Mouse (Mus musculus): ENCODE measurements at regions not wholly inside any gene's neighbourhood (a gene's known extent, or its start where the extent isn't known, plus 50 kb on each side); places are given as distances from the start of the nearest gene placed in this dataset.

DNA sequence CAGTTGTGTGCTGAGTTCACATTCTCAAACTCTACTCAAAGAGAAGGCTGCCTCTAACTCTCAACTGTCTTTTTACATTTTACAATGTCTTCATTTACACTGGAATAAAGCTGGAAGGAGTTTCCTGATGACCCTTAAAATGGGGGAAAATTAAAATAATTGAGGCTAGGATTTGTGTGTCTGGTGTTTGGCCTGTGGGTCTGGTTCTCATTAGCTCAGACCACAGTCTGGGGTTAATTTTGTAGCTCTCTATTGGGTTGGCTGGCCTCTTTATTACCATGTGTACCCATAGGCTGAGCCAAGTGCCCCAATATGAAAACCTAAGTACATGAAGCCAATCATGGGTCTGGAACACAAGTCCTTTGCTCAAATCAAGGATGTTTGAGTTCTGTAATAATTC, 128.0 kb upstream of the Sox11 start:
- Histone ChIP-seq H3K79me3 (ENCODE audit: low read depth) (no peaks in the 10 kb centered on the region), H3K36me3 (ENCODE audit: control insufficient read depth, insufficient read depth) (no peaks in the 10 kb centered on the region), H3K27me3 (ENCODE audit: control insufficient read depth, insufficient read depth, insufficient read length) (no peaks in the 10 kb centered on the region), H3K79me2 (ENCODE audit: control insufficient read depth, insufficient read depth) (no peaks in the 10 kb centered on the region), H3K4me3 (ENCODE audit: insufficient read depth, poor library complexity, severe bottlenecking) (no peak overlapping the region), H3ac (ENCODE audit: control insufficient read depth, insufficient read length, low read depth) (no peak overlapping the region)
- no peak for TF ChIP-seq MYOD1 (IDR thresholded peaks at IDR 0.05; ENCODE audit: control insufficient read depth, insufficient read length, low read depth)
- TF ChIP-seq CEBPB (IDR thresholded peaks at IDR 0.05; ENCODE audit: low read depth), result no peak
- no peak for TF ChIP-seq MAX (IDR thresholded peaks at IDR 0.05)
- no peak for TF ChIP-seq CTCF (IDR thresholded peaks at IDR 0.05; ENCODE audit: control insufficient read depth, insufficient read depth, insufficient read length)
- TF ChIP-seq FOSL1 (IDR thresholded peaks at IDR 0.05; ENCODE audit: insufficient read depth, low read length, poor library complexity, severe bottlenecking), result no peak
- TF ChIP-seq MYOG (IDR thresholded peaks at IDR 0.05; ENCODE audit: control insufficient read depth, extremely low read depth, insufficient read length), result no peak
- no peak for TF ChIP-seq USF1 (IDR thresholded peaks at IDR 0.05; ENCODE audit: low read depth)

DNA sequence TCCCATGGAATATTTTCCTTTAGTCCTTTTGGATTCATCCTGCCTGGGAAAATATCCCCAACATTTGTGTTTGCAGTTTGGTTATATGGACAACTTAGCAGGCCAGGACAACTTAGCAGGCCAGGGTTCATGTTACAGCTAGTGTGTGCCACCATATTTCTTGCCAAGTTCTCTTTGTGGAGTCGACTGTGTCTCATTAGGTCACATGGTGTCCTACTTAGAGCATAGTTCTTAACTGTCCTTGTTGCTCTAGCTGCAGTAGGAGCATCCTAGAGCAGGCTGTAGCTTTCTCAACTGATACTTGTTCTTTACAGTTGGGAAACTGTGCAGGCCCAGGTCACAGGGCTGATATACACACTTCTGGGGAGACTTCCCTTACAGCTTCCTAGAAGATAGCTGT, 126.4 kb upstream of the Sox11 start:
- no peaks in the 10 kb centered on the region for H3K27me3 ChIP-seq (ENCODE audit: control insufficient read depth, insufficient read depth, insufficient read length)
- no peaks in the 10 kb centered on the region for H3K79me2 ChIP-seq (ENCODE audit: control insufficient read depth, insufficient read depth)
- no peaks in the 10 kb centered on the region for H3K36me3 ChIP-seq (ENCODE audit: control insufficient read depth, insufficient read depth)
- H3ac ChIP-seq (ENCODE audit: control insufficient read depth, insufficient read length, low read depth), result no peak overlapping the region
- no peaks in the 10 kb centered on the region for H3K79me3 ChIP-seq (ENCODE audit: low read depth)
- no peak overlapping the region for H3K4me3 ChIP-seq (ENCODE audit: insufficient read depth, poor library complexity, severe bottlenecking)
- TF ChIP-seq CEBPB (IDR thresholded peaks at IDR 0.05; ENCODE audit: low read depth) (no peak), USF1 (IDR thresholded peaks at IDR 0.05; ENCODE audit: low read depth) (peak; percentile 72)

DNA sequence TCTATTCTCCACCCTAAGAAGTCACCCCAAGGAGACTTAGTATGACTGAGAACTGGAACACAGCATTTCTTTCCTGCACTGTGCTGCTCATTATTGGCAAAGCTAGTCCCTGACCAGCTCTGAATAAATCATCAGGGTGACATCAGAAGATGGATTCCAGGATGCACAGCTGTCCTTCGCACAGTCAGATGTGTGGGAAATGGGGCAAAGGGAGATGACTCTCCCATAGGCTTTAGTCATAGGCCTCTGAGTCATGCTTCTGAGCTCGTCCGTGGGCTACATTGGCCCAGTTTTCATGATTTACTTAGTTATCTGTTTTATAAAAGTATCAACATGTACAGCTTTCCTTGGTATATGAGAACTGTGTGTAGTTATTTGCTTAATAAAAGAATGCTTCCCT, 125.8 kb upstream of the Sox11 start:
- no peaks in the 10 kb centered on the region for H3K79me3 ChIP-seq (ENCODE audit: low read depth)
- no peaks in the 10 kb centered on the region for H3K79me2 ChIP-seq (ENCODE audit: control insufficient read depth, insufficient read depth)
- TF ChIP-seq MYOD1 (IDR thresholded peaks at IDR 0.05; ENCODE audit: control insufficient read depth, insufficient read length, low read depth) (peak; percentile 97), CTCF (IDR thresholded peaks at IDR 0.05; ENCODE audit: control insufficient read depth, insufficient read depth, insufficient read length) (no peak), MAX (IDR thresholded peaks at IDR 0.05) (peak; percentile 43), USF1 (IDR thresholded peaks at IDR 0.05; ENCODE audit: low read depth) (no peak), CEBPB (IDR thresholded peaks at IDR 0.05; ENCODE audit: low read depth) (no peak), MYOG (IDR thresholded peaks at IDR 0.05; ENCODE audit: control insufficient read depth, extremely low read depth, insufficient read length) (no peak), FOSL1 (IDR thresholded peaks at IDR 0.05; ENCODE audit: insufficient read depth, low read length, poor library complexity, severe bottlenecking) (peak; percentile 93)
- H3K4me3 ChIP-seq (ENCODE audit: insufficient read depth, poor library complexity, severe bottlenecking), result no peak overlapping the region
- H3ac ChIP-seq (ENCODE audit: control insufficient read depth, insufficient read length, low read depth), result no peak overlapping the region
- H3K27me3 ChIP-seq (ENCODE audit: control insufficient read depth, insufficient read depth, insufficient read length), result no peaks in the 10 kb centered on the region
- H3K36me3 ChIP-seq (ENCODE audit: control insufficient read depth, insufficient read depth), result no peaks in the 10 kb centered on the region

DNA sequence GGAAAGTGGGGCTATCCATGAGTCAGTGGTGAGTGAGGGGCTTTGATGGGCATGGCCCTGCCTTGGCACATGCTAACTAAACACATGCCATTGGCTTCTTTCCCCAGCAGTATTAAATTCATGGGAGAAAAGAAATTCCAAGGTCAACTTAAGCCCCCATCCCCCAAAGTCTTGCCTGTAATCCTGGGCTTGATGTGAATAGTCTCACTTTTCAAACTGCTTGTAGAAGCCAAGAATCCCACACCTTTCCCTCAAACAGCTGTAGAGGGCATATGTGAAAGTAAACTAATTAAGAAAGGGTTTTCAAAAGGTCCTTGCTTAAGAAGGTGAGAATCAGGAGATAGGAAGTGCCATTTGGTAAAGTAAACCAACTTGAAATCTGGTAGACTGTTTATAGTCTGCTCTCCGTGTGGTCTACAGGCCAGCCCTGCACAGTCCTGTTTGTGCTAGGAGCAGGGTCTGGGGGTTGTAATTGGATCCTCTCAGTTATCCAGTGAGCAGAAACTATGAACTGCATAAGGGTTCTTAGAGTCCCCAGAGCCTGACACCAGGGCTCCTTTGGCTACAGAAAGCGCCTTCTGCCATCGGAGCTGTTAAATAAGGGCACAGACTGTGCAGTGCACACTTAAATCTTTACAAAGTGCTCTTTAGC, 123.3 kb upstream of the Sox11 start:
- no peaks in the 10 kb centered on the region for H3K36me3 ChIP-seq (ENCODE audit: control insufficient read depth, insufficient read depth)
- H3K4me3 ChIP-seq (ENCODE audit: insufficient read depth, poor library complexity, severe bottlenecking), result no peak overlapping the region
- H3K79me2 ChIP-seq (ENCODE audit: control insufficient read depth, insufficient read depth), result no peaks in the 10 kb centered on the region
- H3K79me3 ChIP-seq (ENCODE audit: low read depth), result no peaks in the 10 kb centered on the region
- no peak overlapping the region for H3ac ChIP-seq (ENCODE audit: control insufficient read depth, insufficient read length, low read depth)
- no peaks in the 10 kb centered on the region for H3K27me3 ChIP-seq (ENCODE audit: control insufficient read depth, insufficient read depth, insufficient read length)
- no peak for TF ChIP-seq CTCF (IDR thresholded peaks at IDR 0.05; ENCODE audit: control insufficient read depth, insufficient read depth, insufficient read length)
- no peak for TF ChIP-seq CEBPB (IDR thresholded peaks at IDR 0.05; ENCODE audit: low read depth)
- no peak for TF ChIP-seq FOSL1 (IDR thresholded peaks at IDR 0.05; ENCODE audit: insufficient read depth, low read length, poor library complexity, severe bottlenecking)
- TF ChIP-seq MAX (IDR thresholded peaks at IDR 0.05), result no peak
- TF ChIP-seq USF1 (IDR thresholded peaks at IDR 0.05; ENCODE audit: low read depth), result no peak
- no peak for TF ChIP-seq MYOD1 (IDR thresholded peaks at IDR 0.05; ENCODE audit: control insufficient read depth, insufficient read length, low read depth)
- TF ChIP-seq MYOG (IDR thresholded peaks at IDR 0.05; ENCODE audit: control insufficient read depth, extremely low read depth, insufficient read length), result no peak

DNA sequence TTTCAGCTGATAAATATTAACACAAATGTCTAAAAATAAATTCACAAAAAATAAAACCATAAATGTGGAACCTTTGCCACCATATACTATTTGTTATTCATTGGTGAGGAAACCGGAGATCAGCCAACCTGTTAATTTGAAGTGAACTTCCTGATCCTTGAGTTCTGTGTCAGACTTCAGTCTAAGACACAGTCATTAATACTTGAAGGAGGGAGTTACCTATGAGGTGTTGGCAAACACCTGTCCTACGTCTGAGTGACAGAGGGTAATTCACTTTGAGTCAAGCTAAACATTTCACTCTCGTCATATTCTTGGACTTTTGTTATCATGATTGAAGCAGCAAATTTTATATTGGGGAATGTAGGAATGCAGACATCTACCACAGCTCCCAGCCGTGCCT, 116.3 kb upstream of the Sox11 start:
- Histone ChIP-seq H3K36me3 (ENCODE audit: control insufficient read depth, insufficient read depth) (no peaks in the 10 kb centered on the region), H3ac (ENCODE audit: control insufficient read depth, insufficient read length, low read depth) (no peak overlapping the region), H3K79me3 (ENCODE audit: low read depth) (no peaks in the 10 kb centered on the region), H3K79me2 (ENCODE audit: control insufficient read depth, insufficient read depth) (no peaks in the 10 kb centered on the region), H3K27me3 (ENCODE audit: control insufficient read depth, insufficient read depth, insufficient read length) (no peaks in the 10 kb centered on the region), H3K4me3 (ENCODE audit: insufficient read depth, poor library complexity, severe bottlenecking) (no peak overlapping the region)
- TF ChIP-seq CEBPB (IDR thresholded peaks at IDR 0.05; ENCODE audit: low read depth) (no peak), FOSL1 (IDR thresholded peaks at IDR 0.05; ENCODE audit: insufficient read depth, low read length, poor library complexity, severe bottlenecking) (no peak), MYOD1 (IDR thresholded peaks at IDR 0.05; ENCODE audit: control insufficient read depth, insufficient read length, low read depth) (no peak), MYOG (IDR thresholded peaks at IDR 0.05; ENCODE audit: control insufficient read depth, extremely low read depth, insufficient read length) (no peak), MAX (IDR thresholded peaks at IDR 0.05) (no peak)

DNA sequence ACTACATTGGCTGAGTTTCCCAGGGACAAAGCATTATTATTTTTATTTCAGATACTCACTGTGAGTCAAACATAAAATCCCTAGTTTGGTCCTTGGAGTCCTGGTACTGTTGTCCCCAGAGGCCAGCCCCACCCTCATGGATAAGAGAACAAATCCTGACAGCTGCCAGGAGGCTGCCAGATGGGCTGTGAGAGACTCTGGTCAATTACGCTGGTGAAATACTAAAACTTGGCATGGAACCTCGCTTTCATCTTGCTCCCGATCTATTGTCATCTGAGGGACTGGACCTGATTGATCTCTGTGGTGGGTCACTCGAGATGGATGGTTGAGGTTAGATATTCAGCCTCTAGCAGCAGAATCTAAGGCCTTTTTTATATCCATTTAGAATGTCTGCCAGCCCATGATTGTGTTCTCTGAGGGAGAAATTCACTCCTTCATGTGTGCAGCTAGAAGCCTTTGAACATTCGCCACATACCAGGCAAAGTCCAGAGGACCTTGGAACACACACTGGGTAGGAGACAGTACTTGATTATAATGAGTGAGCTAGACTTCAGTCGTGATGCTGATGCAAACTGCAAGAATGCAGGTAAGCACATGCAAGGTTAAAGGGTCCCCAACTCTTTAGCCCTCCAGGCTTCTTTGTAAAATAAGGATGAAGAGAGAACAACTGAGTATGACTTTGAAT, 95.4 kb upstream of the Sox11 start:
- H3ac ChIP-seq (ENCODE audit: control insufficient read depth, insufficient read length, low read depth), result no peak overlapping the region
- peak; percentile 66 for TF ChIP-seq MYOD1 (IDR thresholded peaks at IDR 0.05; ENCODE audit: control insufficient read depth, insufficient read length, low read depth)
- no peak for TF ChIP-seq CTCF (IDR thresholded peaks at IDR 0.05; ENCODE audit: control insufficient read depth, insufficient read depth, insufficient read length)
- H3K27me3 ChIP-seq (ENCODE audit: control insufficient read depth, insufficient read depth, insufficient read length), result no peaks in the 10 kb centered on the region
- no peaks in the 10 kb centered on the region for H3K36me3 ChIP-seq (ENCODE audit: control insufficient read depth, insufficient read depth)
- H3K79me2 ChIP-seq (ENCODE audit: control insufficient read depth, insufficient read depth), result no peaks in the 10 kb centered on the region
- no peak overlapping the region for H3K4me3 ChIP-seq (ENCODE audit: insufficient read depth, poor library complexity, severe bottlenecking)
- no peaks in the 10 kb centered on the region for H3K79me3 ChIP-seq (ENCODE audit: low read depth)
